Mouse (Mus musculus) C2C12 (cell line): Measurements from ENCODE around the gene Cebpa.

ENCODE experiments used
- CTCF ChIP-seq: IDR thresholded peaks from one replicate; pipeline ENCODE4 v1.5.1; 2011; ENCODE audit not compliant: control insufficient read depth, insufficient read depth, insufficient read length
- MYOD1 ChIP-seq: IDR thresholded peaks from one replicate; pipeline ENCODE4 v1.6.1; 2011; ENCODE audit warnings: low read depth; ENCODE audit not compliant: control insufficient read depth, insufficient read length

DNA sequence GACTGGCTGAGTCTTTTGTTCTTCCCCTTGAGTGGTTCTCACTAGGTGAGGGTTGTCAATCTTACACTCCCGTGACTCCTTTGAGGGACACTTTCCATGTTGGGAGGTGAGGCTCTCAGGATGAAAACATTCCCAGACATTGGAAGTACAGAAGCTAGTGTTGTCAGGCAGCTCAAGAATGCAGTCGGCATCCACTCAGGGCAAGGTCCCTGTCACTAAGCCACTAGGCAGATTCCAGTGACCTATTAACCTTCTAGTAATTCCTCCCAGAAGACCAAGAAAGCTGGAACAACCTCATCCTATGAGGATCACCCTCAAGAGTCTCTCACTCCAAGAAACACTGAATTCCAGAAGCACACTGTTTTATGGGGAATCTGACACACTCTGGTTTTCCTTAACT, 11.0 kb upstream of the Cebpa start:
- TF ChIP-seq CTCF (no peak), MYOD1 (no peak)
